Mouse (Mus musculus) kidney, adult 9 months (tissue): ENCODE measurements at regions not wholly inside any gene's neighbourhood (a gene's known extent, or its start where the extent isn't known, plus 50 kb on each side); places are given as distances from the start of the nearest gene placed in this dataset.

ENCODE experiments used
- DNase-seq: peaks from one replicate; pipeline ENCODE4 v3.0.0; 2022

DNA sequence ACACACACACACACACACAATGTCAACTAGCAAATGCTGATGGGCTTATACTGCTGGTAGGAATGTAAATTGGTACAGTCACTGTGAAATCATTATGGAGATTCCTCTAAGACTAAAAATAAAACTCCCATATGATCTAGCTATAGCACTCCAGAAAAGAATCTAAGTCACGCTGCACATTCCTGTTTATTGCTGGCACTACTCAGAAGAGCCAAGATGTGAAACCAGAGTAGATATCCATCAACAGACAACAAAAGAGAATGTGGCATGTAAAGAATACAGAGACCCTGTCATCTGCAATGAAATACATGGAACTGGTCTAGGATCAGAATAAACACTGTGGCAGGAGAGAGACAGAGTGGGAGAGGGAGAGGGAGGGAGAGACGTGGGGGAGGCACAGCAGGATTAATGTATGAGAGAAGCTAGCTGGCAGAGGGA is 442.8 kb upstream of the Nrp1 start:
- DNase-seq, result no peak

DNA sequence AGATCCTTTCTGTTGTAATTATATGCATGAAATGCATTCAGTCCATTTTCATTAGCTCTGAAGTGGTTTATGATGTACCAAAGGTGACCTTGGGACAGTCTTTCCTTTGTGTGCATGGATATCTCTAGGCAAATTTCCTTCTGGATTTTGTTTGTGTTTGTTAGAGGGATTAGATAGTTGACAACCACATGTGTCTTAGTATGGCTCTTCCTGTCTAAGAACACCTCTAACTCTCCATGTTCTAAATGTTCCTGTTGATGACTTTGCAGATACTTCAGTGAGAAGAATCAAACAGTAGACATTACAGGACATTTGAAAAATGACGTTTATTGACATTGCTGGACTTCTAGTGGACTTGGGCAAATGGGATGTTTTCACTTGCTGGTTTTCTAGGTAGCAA is 436.5 kb upstream of the Nrp1 start:
- no peak for DNase-seq

DNA sequence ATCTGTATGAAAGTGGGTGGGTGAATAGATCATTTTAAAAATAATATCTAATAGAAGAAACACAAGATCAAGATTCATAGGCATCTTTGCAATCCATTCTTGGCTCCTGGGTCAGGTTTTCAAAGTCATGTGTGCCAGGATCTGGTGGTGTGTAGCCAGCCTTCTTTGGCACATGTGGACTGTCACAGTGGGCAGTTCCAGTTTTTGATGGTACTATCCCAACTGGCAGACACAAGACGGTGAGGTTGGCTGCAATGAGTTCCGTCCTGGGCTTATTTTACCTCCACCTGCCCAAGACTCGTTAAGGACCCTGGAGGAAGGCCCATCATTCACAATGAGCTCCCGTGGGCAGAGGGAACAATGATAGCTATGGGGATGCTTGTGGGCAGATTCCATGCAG is 435.1 kb upstream of the Nrp1 start:
- no peak for DNase-seq

DNA sequence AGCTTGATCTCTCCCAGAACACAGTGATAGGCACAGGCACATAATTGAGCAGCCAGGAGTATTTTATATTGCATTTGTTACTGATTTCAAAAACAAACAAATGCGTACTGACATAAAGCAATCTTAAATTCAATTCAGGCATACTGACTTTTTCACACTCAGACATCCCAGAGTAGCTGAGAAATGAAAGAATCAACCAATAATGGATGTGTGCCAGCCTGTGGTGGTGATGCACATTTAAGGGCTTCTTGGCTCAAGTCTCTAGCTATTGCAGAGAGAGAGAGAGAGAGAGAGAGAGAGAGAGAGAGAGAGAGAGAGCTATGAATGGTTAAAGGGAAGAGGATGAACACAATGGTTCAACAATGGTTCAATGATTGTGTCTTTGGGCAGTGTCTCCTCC is 426.1 kb upstream of the Nrp1 start:
- no peak for DNase-seq

DNA sequence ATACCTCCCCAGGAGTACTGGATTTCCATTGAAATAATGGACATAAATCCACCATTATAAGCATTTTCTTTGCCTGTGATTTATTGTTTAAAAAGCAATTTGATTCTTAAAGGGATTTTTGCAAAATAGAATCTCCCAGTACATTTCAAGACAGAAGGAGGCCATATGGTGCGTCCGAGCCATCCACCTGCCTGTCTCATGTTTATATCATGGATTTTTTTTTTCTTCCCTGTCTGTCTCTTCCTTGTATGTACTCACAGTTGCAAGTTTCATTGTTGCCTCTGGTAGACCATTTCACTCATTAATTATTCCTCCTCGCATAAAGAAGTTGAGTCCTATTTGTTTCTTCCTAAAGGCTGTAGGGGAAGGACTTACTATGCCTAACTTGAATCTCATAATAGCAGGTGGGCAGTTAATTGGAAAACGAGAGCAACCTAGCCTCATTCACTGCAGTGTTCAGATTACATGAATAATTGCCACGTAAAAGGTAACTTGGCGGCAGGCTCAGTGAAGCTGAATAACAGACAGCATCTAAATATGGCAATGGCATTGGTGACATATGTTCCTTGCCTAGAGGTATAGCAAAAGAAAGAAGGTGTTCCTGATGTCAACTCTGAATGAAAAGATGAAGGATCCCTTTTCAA is 421.5 kb upstream of the Nrp1 start:
- no peak for DNase-seq

DNA sequence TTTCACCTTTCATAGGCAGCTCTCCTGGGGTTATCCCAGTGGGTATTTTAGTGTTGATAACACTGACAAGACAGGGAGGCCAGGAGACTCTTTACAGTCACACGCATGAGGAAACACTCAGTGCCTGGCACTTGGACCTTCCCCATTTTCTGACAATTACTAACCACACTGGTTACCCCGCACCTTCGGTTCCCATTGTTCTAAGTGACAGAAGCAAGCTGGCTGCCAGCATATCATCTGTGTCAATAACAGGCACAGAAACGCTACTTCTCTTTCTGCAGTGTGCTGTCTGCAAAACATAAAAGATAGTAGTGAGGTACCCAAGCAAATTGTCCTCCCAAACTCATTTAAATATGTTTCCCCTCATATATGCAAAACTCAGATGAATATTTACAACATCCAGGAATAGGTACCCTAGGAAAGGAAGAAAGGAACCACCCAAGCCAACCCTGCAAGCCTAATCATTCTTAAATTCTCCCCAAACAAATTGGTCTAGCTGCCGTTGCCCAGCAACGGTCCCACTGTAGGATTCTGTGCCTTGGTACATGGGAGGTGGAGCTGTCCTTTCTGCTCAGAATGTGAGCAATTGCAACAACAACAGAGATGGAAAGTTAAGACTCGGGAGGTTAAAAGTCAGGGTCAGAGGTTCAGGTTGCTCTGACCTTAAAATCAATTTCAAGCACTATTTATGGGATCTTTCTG is 419.0 kb upstream of the Nrp1 start:
- DNase-seq, result no peak

DNA sequence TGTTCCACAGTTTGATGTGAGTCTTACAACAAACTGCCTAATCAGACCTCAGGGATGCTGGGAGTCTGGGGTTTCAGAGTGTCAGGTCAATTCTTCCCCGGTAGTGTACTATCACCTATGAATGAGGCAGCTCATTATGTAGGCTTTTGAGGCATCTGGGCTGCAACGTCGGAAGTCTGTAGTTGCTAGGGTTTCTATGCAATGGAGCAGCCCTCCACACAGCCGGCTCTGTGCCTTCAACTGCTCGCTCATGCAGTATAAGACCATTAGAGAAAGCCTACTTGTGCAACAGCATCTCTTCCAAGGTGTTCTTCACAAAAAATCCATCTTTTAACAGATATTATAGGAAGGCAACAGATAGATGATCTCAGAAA is 418.4 kb upstream of the Nrp1 start:
- DNase-seq, result no peak

DNA sequence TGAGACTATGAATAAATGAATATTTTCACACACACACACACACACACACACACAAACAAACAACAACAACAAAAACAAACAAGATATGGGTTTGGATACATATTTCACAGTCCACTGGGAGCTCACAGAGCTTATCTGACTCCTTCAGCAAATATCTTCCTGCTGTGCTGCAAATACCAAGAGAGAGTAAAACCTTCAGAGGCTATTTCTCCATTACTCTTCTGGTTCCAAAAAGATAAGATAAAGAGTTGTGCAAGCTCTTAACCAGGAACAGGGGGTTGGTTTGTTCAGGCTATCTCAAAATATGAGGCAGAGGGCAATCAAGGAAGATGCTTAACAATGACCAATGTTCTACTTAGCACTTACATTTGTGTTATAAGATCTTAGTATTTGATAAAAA is 416.1 kb upstream of the Nrp1 start:
- DNase-seq, result no peak

DNA sequence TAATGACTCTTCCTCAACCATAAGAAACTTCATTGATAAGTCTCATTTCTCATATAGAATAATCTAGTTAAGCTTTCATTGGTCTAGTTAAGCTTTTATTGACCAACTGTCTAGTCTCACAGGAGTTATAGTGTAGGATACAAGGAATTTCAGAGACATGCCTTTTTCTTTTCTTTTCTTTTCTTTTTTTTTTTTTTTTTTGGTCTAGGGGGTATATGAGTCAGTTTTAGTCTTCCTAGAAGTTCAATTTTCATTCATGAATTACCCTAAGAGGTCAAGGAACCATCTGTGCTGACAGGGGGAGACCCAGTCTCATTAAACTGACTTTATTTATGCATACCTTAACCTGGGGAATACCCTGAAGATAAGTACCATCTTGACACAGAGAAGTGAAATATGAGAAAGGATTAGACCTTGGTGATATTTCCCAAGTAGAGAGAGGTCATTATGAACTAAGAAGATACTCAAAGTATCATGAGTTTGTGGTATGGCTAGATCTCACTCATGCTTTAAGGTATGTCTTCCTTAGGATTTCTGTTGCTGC is 413.4 kb upstream of the Nrp1 start:
- DNase-seq, result no peak

DNA sequence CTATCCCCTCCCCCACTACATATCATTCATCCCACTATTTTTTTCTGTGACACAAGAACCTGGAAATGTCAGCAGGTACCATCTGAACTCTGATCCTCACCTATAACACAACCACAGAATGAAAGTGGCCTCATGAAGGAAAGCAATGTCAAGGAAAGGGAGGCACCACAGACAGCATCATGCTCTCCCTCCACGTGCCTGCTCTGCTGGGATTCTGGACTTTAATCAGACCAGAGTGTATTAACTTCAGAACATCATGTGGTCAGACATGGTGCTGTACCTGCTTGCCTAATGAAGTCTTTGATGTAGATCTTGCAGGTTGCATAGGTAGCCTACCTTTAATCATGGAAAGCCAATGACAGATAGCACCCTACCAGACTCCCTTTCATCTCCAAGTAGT is 400.8 kb upstream of the Nrp1 start:
- DNase-seq, result peak; percentile 59

DNA sequence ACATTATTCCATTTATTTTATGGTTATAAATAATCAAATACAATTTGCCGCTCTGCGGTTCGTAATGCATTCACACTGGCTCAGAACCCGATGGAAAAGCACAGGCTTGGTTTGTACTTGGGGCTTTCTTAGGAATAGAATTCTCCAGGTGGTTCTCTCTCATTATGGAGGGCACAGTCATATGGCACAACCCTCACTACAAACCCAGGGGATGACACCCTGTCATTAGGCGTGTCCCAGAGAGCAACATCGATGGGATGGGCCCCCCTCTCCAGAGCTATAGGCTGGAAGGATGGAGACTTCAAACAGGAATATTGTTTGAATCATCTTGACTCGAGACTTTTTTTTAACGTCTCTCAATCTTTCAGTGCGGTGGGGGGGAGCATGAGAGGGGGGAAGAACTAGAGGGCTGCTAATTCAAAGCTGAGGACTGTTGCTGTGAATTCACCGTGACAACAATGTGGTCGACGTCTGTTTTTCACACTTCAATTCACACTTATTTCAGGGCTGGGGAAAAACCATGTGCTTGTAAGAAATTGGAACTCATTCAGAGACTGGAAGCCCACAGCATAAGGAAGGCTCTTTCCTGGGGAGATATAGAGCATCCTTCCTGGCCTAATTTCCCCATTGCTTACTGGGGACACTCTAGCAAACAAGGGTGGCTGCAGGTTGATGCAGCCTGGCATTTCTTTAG is 399.9 kb upstream of the Nrp1 start:
- no peak for DNase-seq

DNA sequence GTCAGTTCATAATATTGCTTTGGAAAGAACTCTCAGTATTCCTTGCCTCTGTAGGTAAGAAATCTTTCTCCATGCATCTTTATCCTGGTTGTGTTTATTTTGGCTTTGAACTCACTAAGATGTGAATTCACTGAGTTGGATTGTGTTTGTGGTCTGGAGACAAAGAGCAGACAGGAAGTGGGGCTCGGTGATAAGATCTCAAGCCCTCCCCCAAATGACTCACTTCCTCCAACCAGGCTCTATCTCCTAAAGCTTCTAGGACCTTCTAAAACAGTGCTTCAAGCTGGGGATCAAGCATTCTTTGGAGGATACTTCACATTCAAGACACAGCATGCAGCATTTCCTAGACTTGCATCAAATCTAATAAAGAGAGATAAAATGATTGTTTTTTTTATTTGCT is 395.5 kb upstream of the Nrp1 start:
- DNase-seq, result no peak

DNA sequence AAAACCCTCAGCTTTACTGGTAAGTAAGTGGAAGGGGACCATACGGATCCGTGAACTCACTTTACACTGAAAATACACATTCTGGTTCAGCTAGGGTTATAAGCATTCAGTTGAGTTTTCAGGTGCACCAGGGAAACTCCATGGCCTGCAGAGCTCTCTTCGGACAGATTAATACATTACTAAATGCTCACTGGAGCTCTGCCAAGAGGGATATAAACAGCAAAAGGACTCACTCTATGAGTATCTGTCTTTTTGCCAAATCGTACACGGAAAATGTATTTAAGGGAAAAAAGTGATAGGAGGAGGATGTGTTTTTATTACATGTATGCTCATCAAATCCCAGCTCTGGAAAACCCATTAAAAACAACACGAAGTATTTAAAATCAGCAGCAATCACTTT is 394.8 kb upstream of the Nrp1 start:
- DNase-seq, result peak; percentile 79

DNA sequence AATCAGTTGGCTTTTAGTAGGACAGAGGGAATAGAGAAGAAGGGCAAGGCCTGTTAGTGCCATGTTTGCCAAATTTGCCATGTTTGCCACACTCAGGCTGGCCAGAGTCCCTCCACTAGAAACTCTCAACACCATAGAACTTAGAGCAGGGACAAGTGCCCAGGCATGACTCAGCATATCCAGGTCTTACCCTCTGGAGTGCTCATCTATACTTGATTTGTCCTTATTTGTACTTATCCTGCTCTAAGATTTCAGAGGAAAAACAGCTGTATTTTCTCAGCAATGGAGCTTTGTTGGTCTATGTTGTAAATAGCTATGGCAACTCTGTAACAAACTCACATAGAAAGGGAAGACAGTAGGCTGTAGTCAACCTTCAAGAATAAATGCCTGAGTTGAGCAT is 393.6 kb upstream of the Nrp1 start:
- DNase-seq, result peak; percentile 26

DNA sequence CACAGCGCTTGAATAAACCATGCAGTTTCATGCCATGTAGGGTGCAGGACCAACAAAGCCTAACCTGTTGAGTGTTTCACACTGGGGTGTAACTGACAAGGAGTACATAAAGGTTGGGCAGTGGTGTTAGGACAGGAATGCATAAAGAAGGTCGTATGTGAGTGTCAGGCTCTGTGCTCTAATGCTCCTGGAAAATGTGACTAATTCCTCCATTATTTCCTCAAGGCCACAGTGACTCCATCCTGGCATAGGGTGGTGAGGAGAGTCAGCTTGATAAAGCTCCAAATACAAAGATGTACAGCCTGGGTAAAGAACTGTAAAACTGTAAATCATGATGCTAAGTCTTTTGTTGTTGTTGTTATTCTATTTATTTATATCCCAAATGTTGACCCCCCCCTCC is 393.1 kb upstream of the Nrp1 start:
- DNase-seq, result no peak

DNA sequence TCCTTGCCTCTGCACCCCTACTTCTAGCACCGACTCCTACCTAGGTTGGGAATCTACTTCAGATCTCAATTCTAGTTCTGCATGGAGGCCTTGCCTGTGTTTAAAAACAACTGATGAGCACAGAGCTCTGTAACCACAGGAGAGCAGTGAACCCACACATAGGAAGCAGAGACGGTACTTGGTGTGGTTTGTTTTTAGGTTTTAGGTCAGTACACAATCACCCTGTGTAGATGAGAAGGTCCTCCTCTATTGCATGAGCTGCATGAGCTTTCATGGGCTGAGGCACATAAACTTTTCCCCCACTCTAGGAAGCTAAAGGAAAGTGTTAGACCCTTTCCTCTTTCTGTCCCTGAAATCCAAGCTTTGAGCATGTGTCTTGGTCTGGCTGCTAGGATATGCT is 390.4 kb upstream of the Nrp1 start:
- no peak for DNase-seq

DNA sequence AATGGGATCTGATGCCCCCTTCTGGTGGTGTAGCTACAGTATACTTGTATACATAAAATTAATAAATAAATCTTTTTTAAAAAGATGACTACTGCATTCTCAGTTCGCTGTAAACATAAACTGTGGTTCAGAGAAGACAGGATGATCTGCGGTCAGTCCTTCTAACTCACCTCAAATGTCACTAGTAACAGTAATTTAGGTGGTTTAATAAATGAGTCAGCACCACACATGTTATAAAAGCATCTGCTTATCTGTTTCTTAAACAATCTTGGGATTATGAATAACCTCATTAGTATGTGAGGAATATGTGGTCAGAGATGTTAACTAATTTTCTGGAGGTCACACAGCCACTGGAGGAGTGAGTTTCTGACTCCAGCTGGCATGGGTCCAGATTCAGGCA is 385.2 kb upstream of the Nrp1 start:
- no peak for DNase-seq

DNA sequence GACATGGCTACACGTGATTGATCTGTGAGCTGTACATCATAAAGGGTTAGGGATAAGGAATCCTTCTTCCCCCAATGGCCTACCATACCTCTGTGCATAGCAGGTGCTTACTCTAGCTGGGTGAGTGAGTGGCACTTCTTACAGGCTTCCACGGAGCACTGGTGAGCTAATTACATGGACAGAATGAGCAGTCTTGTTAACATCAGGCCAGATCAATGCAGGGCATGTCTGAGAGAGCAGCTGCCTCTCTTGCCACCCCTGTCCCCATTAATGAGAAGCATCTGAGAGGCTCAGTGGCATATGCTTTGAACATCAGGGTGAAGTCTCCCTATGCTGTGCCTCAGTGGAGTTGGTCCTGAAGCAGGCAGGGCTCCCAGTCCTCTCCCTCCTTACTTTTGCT is 380.7 kb upstream of the Nrp1 start:
- no peak for DNase-seq

DNA sequence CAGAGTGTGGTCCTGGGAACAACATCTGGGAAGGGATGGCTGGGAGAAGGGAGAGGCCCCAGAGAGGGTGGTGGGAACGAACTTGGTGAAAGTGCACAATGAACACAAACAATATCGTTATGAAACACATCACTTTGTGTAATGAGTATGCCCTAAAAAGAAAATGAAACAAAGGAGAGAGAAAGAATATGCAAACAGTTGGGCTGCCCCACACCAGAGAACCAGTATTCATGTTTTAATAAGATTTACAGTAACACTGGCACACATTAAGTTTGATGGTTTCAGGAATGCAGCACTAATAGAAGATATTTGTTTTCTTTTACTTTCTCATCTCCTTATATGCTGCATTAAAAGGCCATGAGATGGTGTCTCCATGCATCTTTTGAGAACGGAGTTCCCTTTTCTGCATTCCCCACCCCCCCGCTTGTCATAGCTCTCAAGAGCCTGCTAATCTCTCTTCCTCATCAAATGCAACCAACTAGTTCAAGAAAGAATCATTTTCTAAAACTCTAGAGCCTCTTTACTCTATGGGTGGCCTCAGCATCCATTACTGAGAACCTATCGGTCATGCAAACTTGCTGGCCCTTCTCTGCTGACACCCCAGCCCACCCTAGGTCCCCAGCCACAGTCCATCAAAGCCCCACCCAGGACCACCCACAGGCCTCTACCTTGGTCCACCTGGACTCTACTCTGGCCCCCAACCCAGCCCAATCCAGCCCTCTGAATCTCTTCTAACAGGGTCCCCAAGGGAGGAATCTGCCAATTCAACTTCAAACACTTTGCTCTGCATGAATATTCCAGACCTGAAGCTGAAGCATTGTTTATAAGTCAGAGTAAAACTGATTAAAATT is 379.0 kb upstream of the Nrp1 start:
- no peak for DNase-seq

DNA sequence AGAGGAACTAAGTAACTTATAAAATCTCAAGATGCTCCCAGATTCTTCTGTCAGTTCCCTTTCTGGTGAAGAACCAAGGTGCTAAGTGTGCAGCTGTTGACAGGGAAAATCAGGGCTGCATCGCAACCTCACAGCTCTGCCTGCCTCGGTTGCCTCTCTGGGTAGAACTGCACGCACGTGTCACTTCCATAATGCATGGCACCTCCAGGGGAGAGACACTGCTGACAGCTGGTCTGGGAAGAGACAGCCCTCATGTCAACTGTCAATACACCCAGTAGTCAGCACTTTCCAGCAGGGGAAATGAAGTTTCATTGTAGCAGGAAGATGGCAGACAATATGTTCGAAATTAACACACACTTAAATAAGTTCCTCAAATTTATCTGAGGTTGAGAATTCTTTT is 376.2 kb upstream of the Nrp1 start:
- no peak for DNase-seq

DNA sequence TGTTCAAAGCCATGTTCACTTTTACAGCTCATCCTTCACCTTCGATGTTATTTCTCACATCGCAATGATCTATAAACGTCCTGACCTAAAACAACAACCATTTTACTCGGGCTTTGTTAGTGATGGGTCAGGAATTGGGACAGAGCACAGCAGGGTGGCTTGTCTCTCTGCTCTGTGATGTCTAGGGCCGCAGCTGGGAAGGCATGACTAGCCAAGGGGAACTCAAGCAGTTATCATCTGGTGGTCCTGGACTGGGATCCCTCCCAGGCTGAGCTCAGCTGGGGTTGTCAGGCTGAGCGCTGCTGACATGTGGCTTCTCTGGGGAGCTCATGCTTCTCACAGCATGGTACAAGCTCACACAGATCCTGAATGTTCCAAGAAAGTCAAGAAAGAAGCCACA is 372.8 kb upstream of the Nrp1 start:
- no peak for DNase-seq

DNA sequence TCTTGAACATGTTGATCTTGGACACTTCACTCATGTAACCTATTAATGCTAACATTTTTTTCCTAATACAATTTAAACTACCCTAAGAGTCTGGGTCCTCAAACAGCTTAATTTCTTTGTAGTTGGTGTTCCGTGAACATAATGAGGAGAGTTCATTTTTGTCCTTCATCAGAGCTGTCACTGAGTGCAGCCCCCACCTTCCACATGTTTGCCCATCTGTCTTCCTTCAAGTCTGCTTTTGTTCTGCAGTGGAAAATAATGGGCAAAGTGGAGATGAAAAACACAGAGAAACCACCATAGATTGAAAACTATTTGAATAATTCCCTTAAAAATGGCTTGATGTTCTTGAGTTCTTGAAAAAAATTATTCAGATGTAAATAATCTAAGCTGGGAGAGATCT is 369.5 kb upstream of the Nrp1 start:
- DNase-seq, result no peak

DNA sequence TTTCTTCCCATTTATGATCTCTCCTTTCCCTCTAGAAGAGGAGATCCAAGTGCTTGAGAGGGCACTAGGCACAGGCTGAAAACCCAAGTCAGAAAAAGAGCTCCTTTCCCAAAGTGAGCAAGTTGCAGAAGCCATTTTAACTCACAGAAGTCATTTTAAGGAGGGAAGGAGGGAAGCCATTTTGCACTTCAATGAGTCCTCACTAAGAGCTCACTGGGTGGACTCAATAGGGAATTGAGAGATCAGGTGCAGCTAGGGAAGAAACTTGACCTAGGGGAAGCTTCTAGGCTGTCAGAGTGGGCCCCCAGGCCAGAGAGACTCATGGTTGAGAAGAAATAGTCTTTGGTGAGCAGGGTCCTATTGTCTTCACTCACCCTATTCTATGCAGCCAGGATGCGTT is 363.5 kb upstream of the Nrp1 start:
- no peak for DNase-seq
